Mouse (Mus musculus): ENCODE measurements around the gene Elovl3.
"Not testable (repeated sequence)": the region's sequence is repeated elsewhere in the genome, so short reads cannot be mapped to it uniquely, and the experiment has no call there.

Elovl3 gene

GRCm38 (mm10) chr19:46135789-46136638 lies 4.3 kb downstream of the Elovl3 start:
- DNase-seq (ENCODE audit: low spot score), result no peak

- no peak for DNase-seq (ENCODE audit: low spot score)
Measured at GRCm38 (mm10) chr19:46136639-46137580, 5.2 kb downstream of the Elovl3 start.

- DNase-seq (ENCODE audit: low spot score), result no peak
Measured at GRCm38 (mm10) chr19:46140324-46140723, 8.6 kb downstream of the Elovl3 start.

- no peak for DNase-seq (ENCODE audit: low spot score)
Measured at GRCm38 (mm10) chr19:46141091-46141490, 9.4 kb downstream of the Elovl3 start.

- no peak for DNase-seq (ENCODE audit: low spot score)
Measured at GRCm38 (mm10) chr19:46147511-46148371, 16.0 kb downstream of the Elovl3 start, which contains the start of gene Pitx3. Gene Pitx3 (minus strand): TSS chr19:46148326.

GRCm38 (mm10) chr19:46148372-46148760 lies 16.7 kb downstream of the Elovl3 start:
- no peak for DNase-seq (ENCODE audit: low spot score)

GRCm38 (mm10) chr19:46149091-46149490 lies 17.4 kb downstream of the Elovl3 start:
- DNase-seq (ENCODE audit: low spot score), result no peak

- peak; percentile 99 for DNase-seq (ENCODE audit: low spot score)
Measured at GRCm38 (mm10) chr19:46152127-46152803, 20.6 kb downstream of the Elovl3 start, which contains the start of gene Gbf1. Gene Gbf1 (plus strand): TSS chr19:46152509.

GRCm38 (mm10) chr19:46165950-46166349 lies 34.3 kb downstream of the Elovl3 start:
- no peak for DNase-seq (ENCODE audit: low spot score)

- not testable (repeated sequence) for DNase-seq (ENCODE audit: low spot score)
Measured at GRCm38 (mm10) chr19:46167169-46167568, 35.5 kb downstream of the Elovl3 start.

- DNase-seq (ENCODE audit: low spot score), result no peak
Measured at GRCm38 (mm10) chr19:46169396-46169795, 37.7 kb downstream of the Elovl3 start.

GRCm38 (mm10) chr19:46169913-46170312 lies 38.2 kb downstream of the Elovl3 start:
- DNase-seq (ENCODE audit: low spot score), result no peak

- DNase-seq (ENCODE audit: low spot score), result no peak
Measured at GRCm38 (mm10) chr19:46172541-46172940, 40.8 kb downstream of the Elovl3 start.

GRCm38 (mm10) chr19:46175173-46175572 lies 43.5 kb downstream of the Elovl3 start:
- no peak for DNase-seq (ENCODE audit: low spot score)

- no peak for DNase-seq (ENCODE audit: low spot score)
Measured at GRCm38 (mm10) chr19:46177046-46177445, 45.3 kb downstream of the Elovl3 start.

GRCm38 (mm10) chr19:46180274-46180673 lies 48.6 kb downstream of the Elovl3 start:
- DNase-seq (ENCODE audit: low spot score), result no peak

- no peak for DNase-seq (ENCODE audit: low spot score)
Measured at GRCm38 (mm10) chr19:46182241-46182640, 50.5 kb downstream of the Elovl3 start.

All from left cerebral cortex, adult 11 months (tissue).